Mouse (Mus musculus): Measurements from ENCODE around the gene Vipr2. TPM values are rescaled to one million over a fixed set of nuclear protein-coding genes. Genes with fewer than 3 reads are reported as not detected.

The Vipr2 gene
- polyA plus RNA-seq, 1 experiment from 2014 or later = 0.64 TPM

- H3K27ac ChIP-seq (ENCODE audit: low read length) = no peak overlapping the region
- ATAC-seq (replicated peaks; ENCODE audit: extremely low read depth, insufficient read depth, low FRiP score) = no peak
- no peak overlapping the region for H3K4me2 ChIP-seq (ENCODE audit: low read depth, low read length)
- H3K4me3 ChIP-seq (ENCODE audit: low read length) = no peak overlapping the region
- no peaks in the 10 kb centered on the region for H3K9me3 ChIP-seq (replicated peaks; ENCODE audit: control insufficient read depth, low read length)
- no peaks in the 10 kb centered on the region for H3K27me3 ChIP-seq (ENCODE audit: control insufficient read depth, insufficient read depth, low read length)
- H3K4me1 ChIP-seq (ENCODE audit: control insufficient read depth, insufficient read depth, low read length) = no peaks in the 10 kb centered on the region
- H3K9ac ChIP-seq (ENCODE audit: low read length) = no peak overlapping the region
- H3K36me3 ChIP-seq (ENCODE audit: control insufficient read depth, insufficient read depth) = no peaks in the 10 kb centered on the region
- WGBS = 86% methylated on average over 5 of the region's 5 CpGs
Observed at GRCm38 (mm10) chr12:116086951-116087600, 9.6 kb downstream of the Vipr2 start.

GRCm38 (mm10) chr12:116089836-116090235, 12.3 kb downstream of the Vipr2 start:
- 72% methylated on average over 3 of the region's 3 CpGs for WGBS
- Histone ChIP-seq H3K9ac (ENCODE audit: low read length) (no peak overlapping the region), H3K4me1 (ENCODE audit: control insufficient read depth, insufficient read depth, low read length) (no peaks in the 10 kb centered on the region), H3K4me2 (ENCODE audit: low read depth, low read length) (no peak overlapping the region), H3K27me3 (ENCODE audit: control insufficient read depth, insufficient read depth, low read length) (no peaks in the 10 kb centered on the region), H3K9me3 (replicated peaks; ENCODE audit: control insufficient read depth, low read length) (no peaks in the 10 kb centered on the region), H3K27ac (ENCODE audit: low read length) (no peak overlapping the region), H3K4me3 (ENCODE audit: low read length) (no peak overlapping the region), H3K36me3 (ENCODE audit: control insufficient read depth, insufficient read depth) (no peaks in the 10 kb centered on the region)
- ATAC-seq (replicated peaks; ENCODE audit: extremely low read depth, insufficient read depth, low FRiP score) = no peak

- Histone ChIP-seq H3K27me3 (ENCODE audit: control insufficient read depth, insufficient read depth, low read length) (no peaks in the 10 kb centered on the region), H3K4me3 (ENCODE audit: low read length) (no peak overlapping the region), H3K27ac (ENCODE audit: low read length) (no peak overlapping the region), H3K4me1 (ENCODE audit: control insufficient read depth, insufficient read depth, low read length) (no peaks in the 10 kb centered on the region), H3K9ac (ENCODE audit: low read length) (no peak overlapping the region), H3K9me3 (replicated peaks; ENCODE audit: control insufficient read depth, low read length) (no peaks in the 10 kb centered on the region), H3K36me3 (ENCODE audit: control insufficient read depth, insufficient read depth) (no peaks in the 10 kb centered on the region), H3K4me2 (ENCODE audit: low read depth, low read length) (no peak overlapping the region)
- no peak for ATAC-seq (replicated peaks; ENCODE audit: extremely low read depth, insufficient read depth, low FRiP score)
- 74% methylated on average over 14 of the region's 14 CpGs for WGBS
Observed at GRCm38 (mm10) chr12:116094765-116095555, 17.4 kb downstream of the Vipr2 start.

- Histone ChIP-seq H3K9ac (ENCODE audit: low read length) (no peak overlapping the region), H3K4me2 (ENCODE audit: low read depth, low read length) (no peak overlapping the region), H3K9me3 (replicated peaks; ENCODE audit: control insufficient read depth, low read length) (no peaks in the 10 kb centered on the region), H3K4me3 (ENCODE audit: low read length) (no peak overlapping the region), H3K27ac (ENCODE audit: low read length) (no peak overlapping the region), H3K36me3 (ENCODE audit: control insufficient read depth, insufficient read depth) (no peaks in the 10 kb centered on the region), H3K27me3 (ENCODE audit: control insufficient read depth, insufficient read depth, low read length) (no peaks in the 10 kb centered on the region), H3K4me1 (ENCODE audit: control insufficient read depth, insufficient read depth, low read length) (no peaks in the 10 kb centered on the region)
- ATAC-seq (replicated peaks; ENCODE audit: extremely low read depth, insufficient read depth, low FRiP score) = no peak
- 63% methylated on average over 3 of the region's 3 CpGs for WGBS
Observed at GRCm38 (mm10) chr12:116096361-116096904, 18.9 kb downstream of the Vipr2 start.

DNA sequence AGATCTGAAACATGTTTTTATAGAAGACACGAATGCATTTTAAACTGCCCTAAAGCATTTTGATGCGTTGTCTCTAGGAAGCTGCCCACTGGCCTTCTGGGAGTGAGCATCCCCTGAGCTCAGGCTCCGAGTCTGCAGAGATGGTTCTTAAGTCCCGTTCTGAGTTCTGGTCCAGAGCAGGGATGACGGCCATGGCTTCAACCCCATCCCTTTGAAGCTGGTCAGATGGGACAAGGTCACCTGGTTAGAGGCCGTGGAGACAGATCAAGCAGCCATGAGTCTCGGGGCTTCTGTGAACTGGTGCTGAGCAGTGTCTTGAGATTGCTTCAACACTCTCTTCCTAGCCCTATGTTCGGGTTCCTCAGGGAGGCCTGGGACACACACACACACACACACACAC, 19.6 kb downstream of the Vipr2 start:
- Histone ChIP-seq H3K4me1 (ENCODE audit: control insufficient read depth, insufficient read depth, low read length) (no peaks in the 10 kb centered on the region), H3K27me3 (ENCODE audit: control insufficient read depth, insufficient read depth, low read length) (no peaks in the 10 kb centered on the region), H3K27ac (ENCODE audit: low read length) (no peak overlapping the region), H3K9ac (ENCODE audit: low read length) (no peak overlapping the region), H3K9me3 (replicated peaks; ENCODE audit: control insufficient read depth, low read length) (no peaks in the 10 kb centered on the region), H3K4me2 (ENCODE audit: low read depth, low read length) (no peak overlapping the region), H3K36me3 (ENCODE audit: control insufficient read depth, insufficient read depth) (no peaks in the 10 kb centered on the region), H3K4me3 (ENCODE audit: low read length) (no peak overlapping the region)
- WGBS = 80% methylated on average over 8 of the region's 8 CpGs
- no peak for ATAC-seq (replicated peaks; ENCODE audit: extremely low read depth, insufficient read depth, low FRiP score)

- WGBS = 87% methylated on average over 2 of the region's 2 CpGs
- Histone ChIP-seq H3K4me1 (ENCODE audit: control insufficient read depth, insufficient read depth, low read length) (no peaks in the 10 kb centered on the region), H3K27ac (ENCODE audit: low read length) (no peak overlapping the region), H3K4me2 (ENCODE audit: low read depth, low read length) (no peak overlapping the region), H3K4me3 (ENCODE audit: low read length) (no peak overlapping the region), H3K27me3 (ENCODE audit: control insufficient read depth, insufficient read depth, low read length) (no peaks in the 10 kb centered on the region), H3K36me3 (ENCODE audit: control insufficient read depth, insufficient read depth) (no peaks in the 10 kb centered on the region), H3K9ac (ENCODE audit: low read length) (no peak overlapping the region), H3K9me3 (replicated peaks; ENCODE audit: control insufficient read depth, low read length) (no peaks in the 10 kb centered on the region)
- no peak for ATAC-seq (replicated peaks; ENCODE audit: extremely low read depth, insufficient read depth, low FRiP score)
Observed at GRCm38 (mm10) chr12:116101945-116102344, 24.4 kb downstream of the Vipr2 start.

DNA sequence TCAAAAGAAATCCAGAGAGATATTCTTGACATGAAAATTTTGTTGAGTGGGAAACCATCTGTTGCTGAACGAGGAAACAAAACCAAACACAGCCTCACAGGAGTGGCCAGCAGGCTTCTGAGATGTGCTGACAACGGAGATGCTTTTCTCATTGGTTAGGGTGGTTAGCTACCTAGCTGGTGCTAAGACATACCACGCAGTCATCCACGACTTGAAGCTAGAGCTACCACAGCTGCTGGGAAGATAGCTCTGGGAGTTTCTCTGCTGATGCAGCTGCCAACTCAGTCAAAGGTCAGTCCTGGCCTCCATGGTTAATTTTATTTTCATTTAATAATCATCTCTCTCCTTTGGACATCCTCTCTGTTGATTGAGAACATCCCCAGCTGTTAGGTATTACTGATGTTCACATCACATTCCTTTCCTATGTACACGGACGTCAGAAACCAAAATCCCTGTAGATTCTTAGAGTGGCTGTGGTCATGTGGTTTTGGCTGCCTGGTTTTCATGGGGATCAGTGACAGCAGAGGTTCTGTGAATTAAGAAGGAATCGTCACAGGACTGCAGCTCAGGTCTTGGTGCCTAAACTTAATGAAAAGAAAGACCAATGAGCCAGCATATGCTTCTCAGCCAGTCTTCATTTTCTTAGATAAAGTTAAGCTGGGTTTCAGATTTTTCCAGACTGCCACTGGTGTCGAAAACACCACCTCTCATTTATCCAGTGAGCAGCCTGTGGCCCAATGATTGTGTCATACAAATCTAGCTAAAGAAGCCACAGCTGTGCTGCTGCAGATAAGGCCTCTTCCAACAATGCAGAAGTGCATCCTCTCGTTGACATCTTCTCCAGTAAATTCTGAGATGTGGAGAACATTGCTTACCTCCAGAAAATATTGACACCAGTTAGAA, 32.2 kb downstream of the Vipr2 start:
- 56% methylated on average over 9 of the region's 9 CpGs for WGBS
- Histone ChIP-seq H3K4me2 (ENCODE audit: low read depth, low read length) (no peak overlapping the region), H3K9me3 (replicated peaks; ENCODE audit: control insufficient read depth, low read length) (0 out of 2 replicates have a peak, but pooled peaks cover 3% of the 10 kb centered on the region), H3K36me3 (ENCODE audit: control insufficient read depth, insufficient read depth) (no peaks in the 10 kb centered on the region), H3K4me3 (ENCODE audit: low read length) (no peak overlapping the region), H3K4me1 (ENCODE audit: control insufficient read depth, insufficient read depth, low read length) (no peaks in the 10 kb centered on the region), H3K27me3 (ENCODE audit: control insufficient read depth, insufficient read depth, low read length) (no peaks in the 10 kb centered on the region), H3K9ac (ENCODE audit: low read length) (no peak overlapping the region), H3K27ac (ENCODE audit: low read length) (no peak overlapping the region)
- ATAC-seq (replicated peaks; ENCODE audit: extremely low read depth, insufficient read depth, low FRiP score) = no peak

GRCm38 (mm10) chr12:116111007-116111694, 33.6 kb downstream of the Vipr2 start:
- Histone ChIP-seq H3K27ac (ENCODE audit: low read length) (no peak overlapping the region), H3K4me1 (ENCODE audit: control insufficient read depth, insufficient read depth, low read length) (no peaks in the 10 kb centered on the region), H3K4me2 (ENCODE audit: low read depth, low read length) (no peak overlapping the region), H3K4me3 (ENCODE audit: low read length) (no peak overlapping the region), H3K27me3 (ENCODE audit: control insufficient read depth, insufficient read depth, low read length) (no peaks in the 10 kb centered on the region), H3K36me3 (ENCODE audit: control insufficient read depth, insufficient read depth) (no peaks in the 10 kb centered on the region), H3K9me3 (replicated peaks; ENCODE audit: control insufficient read depth, low read length) (0 out of 2 replicates have a peak, but pooled peaks cover 3% of the 10 kb centered on the region), H3K9ac (ENCODE audit: low read length) (no peak overlapping the region)
- 68% methylated on average over 7 of the region's 7 CpGs for WGBS
- no peak for ATAC-seq (replicated peaks; ENCODE audit: extremely low read depth, insufficient read depth, low FRiP score)
